Mouse (Mus musculus) kidney, postnatal 0 days (tissue): ENCODE measurements around the gene Plcl2. TPM values are rescaled to one million over a fixed set of nuclear protein-coding genes. Genes with fewer than 3 reads are reported as not detected.

Experiments
- ATAC-seq: fragments of 200-750 bp; cut with Nextera tagmentation; replicated peaks from 2 replicates; pipeline ENCODE4 v1.8.0; 2017; ENCODE audit warnings: low read depth, moderate number of reproducible peaks, moderate TSS enrichment, moderate library complexity; ENCODE audit not compliant: low FRiP score
- DNase-seq: peaks from one replicate; pipeline ENCODE4 v3.0.0-alpha.2; 2016; ENCODE audit warnings: low spot score
- H3K27ac ChIP-seq: fragments of 300-500 bp; sonication (generic); 2 replicates; pipeline ENCODE4 v1.5.1; 2014; ENCODE audit warnings: mild to moderate bottlenecking
- H3K27me3 ChIP-seq: fragments of 300-500 bp; sonication (generic); 2 replicates; pipeline ENCODE4 v1.6.1; 2014; ENCODE audit warnings: low read length, mixed read lengths; ENCODE audit not compliant: insufficient read depth
- H3K36me3 ChIP-seq: fragments of 300-500 bp; sonication (generic); 2 replicates; pipeline ENCODE4 v1.6.1; 2014; ENCODE audit warnings: low read length, mixed read lengths; ENCODE audit not compliant: insufficient read depth
- H3K4me1 ChIP-seq: fragments of 300-500 bp; sonication (generic); replicated peaks from 2 replicates; pipeline ENCODE4 v1.6.1; 2014; ENCODE audit warnings: antibody characterized with exemption, low read length, mixed read lengths; ENCODE audit not compliant: insufficient read depth
- H3K4me2 ChIP-seq: fragments of 300-500 bp; sonication (generic); 2 replicates; pipeline ENCODE4 v1.6.1; 2014; ENCODE audit warnings: mild to moderate bottlenecking, low read length, moderate library complexity, mixed read lengths
- H3K4me3 ChIP-seq: fragments of 300-500 bp; sonication (generic); replicated peaks from 2 replicates; pipeline ENCODE4 v1.5.1; 2014; ENCODE audit warnings: low read depth, low read length
- H3K9ac ChIP-seq: fragments of 300-500 bp; sonication (generic); 2 replicates; pipeline ENCODE4 v1.6.1; 2014; ENCODE audit warnings: low read depth, low read length
- H3K9me3 ChIP-seq: fragments of 300-500 bp; sonication (generic); replicated peaks from 2 replicates; pipeline ENCODE4 v1.6.1; 2016; ENCODE audit warnings: low read length, inconsistent platforms, mixed read lengths
- CTCF ChIP-seq: IDR thresholded peaks from 2 replicates; pipeline ENCODE4 v1.5.1; 2016; ENCODE audit warnings: antibody characterized with exemption, low read depth, mild to moderate bottlenecking, moderate library complexity
- WGBS: fragments of 180-500 bp; shearing (Covaris S2); extraction: QIAGEN DNeasy Blood & Tissue Kit; methylation state at CpG from one replicate; pipeline ENCODE4 v1.1.7; 2014; 5-methylcytosine and 5-hydroxymethylcytosine counted together
- polyA plus RNA-seq: library from polyadenylated mRNA; unstranded; fragments of >200 nt; fragmentation: Nextera tagmentation; extraction: Ambion mirVana; gene quantifications from 2 replicates; pipeline ENCODE4 v1.2.1, GENCODE M21; 2015

Gene Plcl2
- polyA plus RNA-seq, 1 experiment from 2014 or later = 2.7 TPM

GRCm38 (mm10) chr17:50648757-50649419 is 139.7 kb downstream of the Plcl2 start:
- H3K4me2 ChIP-seq = no peak overlapping the region
- DNase-seq (no peak), ATAC-seq (no peak)
- WGBS = 95% methylated on average over 6 of the region's 6 CpGs
- no peak overlapping the region for H3K9ac ChIP-seq
- H3K27ac ChIP-seq = no peak overlapping the region
- no peaks in the 10 kb centered on the region for H3K36me3 ChIP-seq
- no peak overlapping the region for H3K4me3 ChIP-seq
- 0 out of 2 replicates have a peak, but pooled peaks cover 5% of the 10 kb centered on the region for H3K9me3 ChIP-seq
- H3K4me1 ChIP-seq = 0 out of 2 replicates have a peak, but pooled peaks cover 2% of the 10 kb centered on the region
- no peak for TF ChIP-seq CTCF
- no peaks in the 10 kb centered on the region for H3K27me3 ChIP-seq

- 0 out of 2 replicates have a peak, but pooled peaks cover 5% of the 10 kb centered on the region for H3K9me3 ChIP-seq
- H3K4me2 ChIP-seq = no peak overlapping the region
- no peaks in the 10 kb centered on the region for H3K27me3 ChIP-seq
- no peak for DNase-seq
- no peaks in the 10 kb centered on the region for H3K4me1 ChIP-seq
- 94% methylated on average over 14 of the region's 14 CpGs for WGBS
- TF ChIP-seq CTCF = no peak
- no peak overlapping the region for H3K27ac ChIP-seq
- no peaks in the 10 kb centered on the region for H3K36me3 ChIP-seq
- H3K4me3 ChIP-seq = no peak overlapping the region
- no peak overlapping the region for H3K9ac ChIP-seq
- ATAC-seq = no peak
Observed at GRCm38 (mm10) chr17:50650535-50651223, 141.5 kb downstream of the Plcl2 start.

GRCm38 (mm10) chr17:50654741-50655415 is 145.7 kb downstream of the Plcl2 start:
- WGBS = 74% methylated on average over 5 of the region's 5 CpGs
- H3K27me3 ChIP-seq = no peaks in the 10 kb centered on the region
- no peak overlapping the region for H3K4me2 ChIP-seq
- TF ChIP-seq CTCF = no peak
- no peak for DNase-seq
- H3K27ac ChIP-seq = no peak overlapping the region
- H3K4me1 ChIP-seq = no peaks in the 10 kb centered on the region
- no peaks in the 10 kb centered on the region for H3K36me3 ChIP-seq
- H3K4me3 ChIP-seq = no peak overlapping the region
- no peak for ATAC-seq
- no peaks in the 10 kb centered on the region for H3K9me3 ChIP-seq
- H3K9ac ChIP-seq = no peak overlapping the region

GRCm38 (mm10) chr17:50655416-50655776 is 146.2 kb downstream of the Plcl2 start:
- H3K4me2 ChIP-seq = no peak overlapping the region
- no peaks in the 10 kb centered on the region for H3K9me3 ChIP-seq
- ATAC-seq (no peak), DNase-seq (no peak)
- TF ChIP-seq CTCF = no peak
- no peak overlapping the region for H3K9ac ChIP-seq
- H3K27ac ChIP-seq = no peak overlapping the region
- no peaks in the 10 kb centered on the region for H3K27me3 ChIP-seq
- H3K4me3 ChIP-seq = no peak overlapping the region
- no peaks in the 10 kb centered on the region for H3K36me3 ChIP-seq
- no peaks in the 10 kb centered on the region for H3K4me1 ChIP-seq
- WGBS = 63% methylated on average over 4 of the region's 4 CpGs

GRCm38 (mm10) chr17:50657321-50657720 is 148.1 kb downstream of the Plcl2 start:
- Histone ChIP-seq H3K36me3 (no peaks in the 10 kb centered on the region), H3K4me2 (no peak overlapping the region), H3K4me3 (no peak overlapping the region), H3K4me1 (no peaks in the 10 kb centered on the region), H3K27me3 (no peaks in the 10 kb centered on the region), H3K9ac (no peak overlapping the region), H3K27ac (no peak overlapping the region), H3K9me3 (no peaks in the 10 kb centered on the region)
- DNase-seq (no peak), ATAC-seq (no peak)
- TF ChIP-seq CTCF = no peak

GRCm38 (mm10) chr17:50658901-50659300 is 149.7 kb downstream of the Plcl2 start:
- DNase-seq (no peak), ATAC-seq (no peak)
- H3K9me3 ChIP-seq = no peaks in the 10 kb centered on the region
- H3K27me3 ChIP-seq = no peaks in the 10 kb centered on the region
- no peak overlapping the region for H3K4me2 ChIP-seq
- no peaks in the 10 kb centered on the region for H3K36me3 ChIP-seq
- no peaks in the 10 kb centered on the region for H3K4me1 ChIP-seq
- no peak overlapping the region for H3K9ac ChIP-seq
- no peak overlapping the region for H3K27ac ChIP-seq
- 96% methylated on average over 8 of the region's 8 CpGs for WGBS
- no peak overlapping the region for H3K4me3 ChIP-seq
- no peak for TF ChIP-seq CTCF
